Mouse (Mus musculus) embryonic facial prominence, embryonic 12.5 days (tissue): Measurements from ENCODE around the gene Axin1. TPM values are rescaled to one million over a fixed set of nuclear protein-coding genes. Genes with fewer than 3 reads are reported as not detected.

Experiments used
- polyA plus RNA-seq: library from polyadenylated mRNA; unstranded; fragments of >200 nt; fragmentation: Nextera tagmentation; extraction: Ambion mirVana; gene quantifications from 2 replicates; pipeline ENCODE4 v1.2.1, GENCODE M21; 2016

The Axin1 gene
- polyA plus RNA-seq, 1 experiment from 2014 or later = 15.3 TPM

Other genes with a start within 250 kb of the Axin1 start
- gene Rab40c, start 219.0 kb upstream of the Axin1 start, polyA plus RNA-seq = 37.4 and 40.9 TPM in 2 replicates
- 49.9 and 51.7 TPM in 2 replicates for gene Pigq, start 193.8 kb upstream of the Axin1 start, polyA plus RNA-seq
- gene Nhlrc4, start 193.7 kb upstream of the Axin1 start, polyA plus RNA-seq = 0.14 and 0.69 TPM in 2 replicates
- 0.14 and 0.20 TPM in 2 replicates for gene A930017K11Rik, start 186.1 kb upstream of the Axin1 start, polyA plus RNA-seq
- gene Capn15, start 152.9 kb upstream of the Axin1 start, polyA plus RNA-seq = 33.1 and 34.6 TPM in 2 replicates
- 30.4 and 33.1 TPM in 2 replicates for gene Rab11fip3, start 69.1 kb upstream of the Axin1 start, polyA plus RNA-seq
- gene Decr2, start 48.4 kb upstream of the Axin1 start, polyA plus RNA-seq = 38.5 and 39.0 TPM in 2 replicates
- gene Nme4, start 43.1 kb upstream of the Axin1 start, polyA plus RNA-seq = 122 and 128 TPM in 2 replicates
- 0.99 and 1.3 TPM in 2 replicates for gene Tmem8, start 25.4 kb upstream of the Axin1 start, polyA plus RNA-seq
- 204 and 216 TPM in 2 replicates for gene Mrpl28, start 15.2 kb upstream of the Axin1 start, polyA plus RNA-seq
- gene Pdia2, start 60.4 kb downstream of the Axin1 start, polyA plus RNA-seq = 0.34 and 0.61 TPM in 2 replicates
- gene Rgs11, start 64.3 kb downstream of the Axin1 start, polyA plus RNA-seq = 4.9 and 7.1 TPM in 2 replicates
- 20.7 and 22.9 TPM in 2 replicates for gene Arhgdig, start 69.1 kb downstream of the Axin1 start, polyA plus RNA-seq
- gene Fam234a, start 105.6 kb downstream of the Axin1 start, polyA plus RNA-seq = 37.9 and 40.8 TPM in 2 replicates
- 153 and 155 TPM in 2 replicates for gene Luc7l, start 114.2 kb downstream of the Axin1 start, polyA plus RNA-seq